Mouse (Mus musculus) heart, embryonic 15.5 days (tissue): ENCODE measurements around the gene Tarbp1. TPM values are rescaled to one million over a fixed set of nuclear protein-coding genes. Genes with fewer than 3 reads are reported as not detected.

Experiments used
- ATAC-seq: fragments of 200-750 bp; cut with Nextera tagmentation; replicated peaks from 2 replicates; pipeline ENCODE4 v1.8.0; 2017; ENCODE audit warnings: low read depth, moderate TSS enrichment; ENCODE audit not compliant: insufficient number of reproducible peaks, insufficient read depth, low FRiP score
- H3K27ac ChIP-seq: fragments of 300-500 bp; sonication (generic); 2 replicates; pipeline ENCODE4 v1.5.1; 2015; ENCODE audit warnings: mild to moderate bottlenecking, inconsistent platforms
- H3K27me3 ChIP-seq: fragments of 300-500 bp; sonication (generic); 2 replicates; pipeline ENCODE4 v1.6.1; 2015; ENCODE audit warnings: inconsistent platforms
- H3K36me3 ChIP-seq: fragments of 300-500 bp; sonication (generic); 2 replicates; pipeline ENCODE4 v1.6.1; 2015; ENCODE audit warnings: mild to moderate bottlenecking, inconsistent platforms
- H3K4me1 ChIP-seq: fragments of 300-500 bp; sonication (generic); replicated peaks from 2 replicates; pipeline ENCODE4 v1.6.1; 2015; ENCODE audit warnings: inconsistent platforms
- H3K4me2 ChIP-seq: fragments of 300-500 bp; sonication (generic); 2 replicates; pipeline ENCODE4 v1.6.1; 2015; ENCODE audit warnings: inconsistent platforms, mild to moderate bottlenecking, moderate library complexity
- H3K4me3 ChIP-seq: fragments of 300-500 bp; sonication (generic); 2 replicates; pipeline ENCODE4 v1.5.1; 2015; ENCODE audit warnings: mild to moderate bottlenecking, inconsistent platforms
- H3K9ac ChIP-seq: fragments of 300-500 bp; sonication (generic); 2 replicates; pipeline ENCODE4 v1.6.1; 2015; ENCODE audit warnings: mild to moderate bottlenecking, inconsistent platforms
- H3K9me3 ChIP-seq: fragments of 300-500 bp; sonication (generic); replicated peaks from 2 replicates; pipeline ENCODE4 v1.6.1; 2016; ENCODE audit warnings: inconsistent platforms
- WGBS: fragments of 180-500 bp; shearing (Covaris S2); methylation state at CpG from one replicate; pipeline ENCODE4 v1.1.7; 2015; ENCODE audit warnings: mixed read lengths; 5-methylcytosine and 5-hydroxymethylcytosine counted together
- polyA plus RNA-seq: library from polyadenylated mRNA; unstranded; fragments of >200 nt; fragmentation: Nextera tagmentation; extraction: Ambion mirVana; gene quantifications from 2 replicates; pipeline ENCODE4 v1.2.1, GENCODE M21; 2015

Tarbp1 gene
- polyA plus RNA-seq, 1 experiment from 2014 or later = 1.0 TPM

- no peaks in the 10 kb centered on the region for H3K36me3 ChIP-seq
- H3K9me3 ChIP-seq = no peaks in the 10 kb centered on the region
- no peak overlapping the region for H3K27ac ChIP-seq
- no peak overlapping the region for H3K9ac ChIP-seq
- WGBS = 77% methylated on average over 9 of the region's 9 CpGs
- no peaks in the 10 kb centered on the region for H3K27me3 ChIP-seq
- H3K4me1 ChIP-seq = no peaks in the 10 kb centered on the region
- ATAC-seq = no peak
- no peak overlapping the region for H3K4me2 ChIP-seq
- no peak overlapping the region for H3K4me3 ChIP-seq
These were observed 79.5 kb downstream of the Tarbp1 start for GRCm38 (mm10) chr8:126395386-126395785.

- Histone ChIP-seq H3K4me1 (no peaks in the 10 kb centered on the region), H3K36me3 (no peaks in the 10 kb centered on the region), H3K4me3 (no peak overlapping the region), H3K9me3 (no peaks in the 10 kb centered on the region), H3K27ac (no peak overlapping the region), H3K9ac (no peak overlapping the region), H3K4me2 (no peak overlapping the region), H3K27me3 (no peaks in the 10 kb centered on the region)
- ATAC-seq = no peak
- 47% methylated on average over 2 of the region's 2 CpGs for WGBS
These were observed 83.3 kb downstream of the Tarbp1 start for GRCm38 (mm10) chr8:126391541-126391940.

- H3K27me3 ChIP-seq = no peaks in the 10 kb centered on the region; the same call in 1 of the 2 replicates
- no peaks in the 10 kb centered on the region for H3K36me3 ChIP-seq
- no peak overlapping the region for H3K4me2 ChIP-seq
- no peak overlapping the region for H3K27ac ChIP-seq
- 83% methylated on average over 4 of the region's 4 CpGs for WGBS
- ATAC-seq = no peak
- no peaks in the 10 kb centered on the region for H3K9me3 ChIP-seq
- H3K9ac ChIP-seq = no peak overlapping the region
- H3K4me3 ChIP-seq = no peak overlapping the region
- no peaks in the 10 kb centered on the region for H3K4me1 ChIP-seq
These were observed 87.3 kb downstream of the Tarbp1 start for GRCm38 (mm10) chr8:126387566-126387965.

- no peaks in the 10 kb centered on the region for H3K4me1 ChIP-seq
- H3K9ac ChIP-seq = no peak overlapping the region
- peaks cover 5% of the 10 kb centered on the region; the same call in 1 of the 2 replicates for H3K27me3 ChIP-seq
- H3K9me3 ChIP-seq = no peaks in the 10 kb centered on the region
- no peaks in the 10 kb centered on the region for H3K36me3 ChIP-seq
- H3K4me3 ChIP-seq = no peak overlapping the region
- no peak overlapping the region for H3K27ac ChIP-seq
- H3K4me2 ChIP-seq = no peak overlapping the region
- 54% methylated on average over 5 of the region's 5 CpGs for WGBS
- ATAC-seq = no peak
These were observed 92.1 kb downstream of the Tarbp1 start for GRCm38 (mm10) chr8:126382749-126383148.

GRCm38 (mm10) chr8:126382216-126382615, 92.6 kb downstream of the Tarbp1 start:
- ATAC-seq = no peak
- Histone ChIP-seq H3K36me3 (no peaks in the 10 kb centered on the region), H3K4me1 (no peaks in the 10 kb centered on the region), H3K9me3 (no peaks in the 10 kb centered on the region), H3K4me2 (no peak overlapping the region), H3K27ac (no peak overlapping the region), H3K9ac (no peak overlapping the region), H3K4me3 (no peak overlapping the region), H3K27me3 (peaks cover 6% of the 10 kb centered on the region; the same call in 1 of the 2 replicates)
- WGBS = 36% methylated on average over 14 of the region's 14 CpGs

GRCm38 (mm10) chr8:126381299-126381698, 93.6 kb downstream of the Tarbp1 start:
- Histone ChIP-seq H3K36me3 (no peaks in the 10 kb centered on the region), H3K4me3 (no peak overlapping the region), H3K4me1 (no peaks in the 10 kb centered on the region), H3K9me3 (no peaks in the 10 kb centered on the region), H3K27ac (no peak overlapping the region), H3K9ac (no peak overlapping the region), H3K4me2 (no peak overlapping the region), H3K27me3 (peaks cover 8% of the 10 kb centered on the region; the same call in 1 of the 2 replicates)
- ATAC-seq = no peak
- WGBS = 75% methylated on average over 7 of the region's 7 CpGs

- Histone ChIP-seq H3K4me1 (no peaks in the 10 kb centered on the region), H3K27me3 (peaks cover 8% of the 10 kb centered on the region; the same call in 1 of the 2 replicates), H3K27ac (no peak overlapping the region), H3K36me3 (no peaks in the 10 kb centered on the region), H3K9ac (no peak overlapping the region), H3K4me2 (no peak overlapping the region), H3K9me3 (no peaks in the 10 kb centered on the region), H3K4me3 (no peak overlapping the region)
- 27% methylated on average over 2 of the region's 2 CpGs for WGBS
- no peak for ATAC-seq
These were observed 94.7 kb downstream of the Tarbp1 start for GRCm38 (mm10) chr8:126380141-126380540.

GRCm38 (mm10) chr8:126379580-126379979, 95.3 kb downstream of the Tarbp1 start:
- no peak overlapping the region for H3K9ac ChIP-seq
- 77% methylated on average over 6 of the region's 6 CpGs for WGBS
- H3K27ac ChIP-seq = no peak overlapping the region
- H3K4me1 ChIP-seq = no peaks in the 10 kb centered on the region
- H3K4me3 ChIP-seq = no peak overlapping the region
- peaks cover 8% of the 10 kb centered on the region; the same call in 1 of the 2 replicates for H3K27me3 ChIP-seq
- no peaks in the 10 kb centered on the region for H3K9me3 ChIP-seq
- no peaks in the 10 kb centered on the region for H3K36me3 ChIP-seq
- no peak for ATAC-seq
- H3K4me2 ChIP-seq = no peak overlapping the region

Other genes with a start within 250 kb of the Tarbp1 start
- gene Slc35f3, start 176.5 kb downstream of the Tarbp1 start, polyA plus RNA-seq = 0.28 TPM in 1 of 2 replicates, not detected in the other
- 43.2 and 56.2 TPM in 2 replicates for gene Coa6, start 52.5 kb downstream of the Tarbp1 start, polyA plus RNA-seq
- 10.3 and 10.4 TPM in 2 replicates for gene Irf2bp2, start 118.9 kb upstream of the Tarbp1 start, polyA plus RNA-seq